Mouse (Mus musculus) ES-Bruce4 (cell line): ENCODE results near the gene Rhox7b. TPM values are rescaled to one million over a fixed set of nuclear protein-coding genes. Genes with fewer than 3 reads are reported as not detected.
"Not testable (repeated sequence)": the region's sequence is repeated elsewhere in the genome, so short reads cannot be mapped to it uniquely, and the experiment has no call there.

ENCODE experiments used
- H3K27ac ChIP-seq: 2 replicates; pipeline ENCODE4 v1.5.1; 2012; ENCODE audit warnings: low read length, inconsistent platforms; ENCODE audit not compliant: insufficient read depth
- H3K27me3 ChIP-seq: 2 replicates; pipeline ENCODE4 v1.6.1; 2012; ENCODE audit warnings: mild to moderate bottlenecking, low read length, inconsistent platforms; ENCODE audit not compliant: control insufficient read depth, poor library complexity, insufficient read depth, severe bottlenecking
- H3K36me3 ChIP-seq: 2 replicates; pipeline ENCODE4 v1.6.1; 2012; ENCODE audit warnings: inconsistent platforms, mild to moderate bottlenecking, low read length, moderate library complexity; ENCODE audit not compliant: control insufficient read depth, poor library complexity, insufficient read depth, severe bottlenecking
- H3K4me1 ChIP-seq: one replicate; pipeline ENCODE4 v1.8.1; 2011; ENCODE audit warnings: low read length; ENCODE audit not compliant: control insufficient read depth, insufficient read depth
- H3K4me3 ChIP-seq: 2 replicates; pipeline ENCODE4 v1.5.1; 2011; ENCODE audit warnings: low read depth, mild to moderate bottlenecking, low read length
- H3K9ac ChIP-seq: 2 replicates; pipeline ENCODE4 v1.6.1; 2012; ENCODE audit warnings: low read depth, mild to moderate bottlenecking, inconsistent platforms; ENCODE audit not compliant: poor library complexity, severe bottlenecking
- H3K9me3 ChIP-seq: replicated peaks from 2 replicates; pipeline ENCODE4 v1.6.1; 2012; ENCODE audit warnings: mild to moderate bottlenecking, low read length, inconsistent platforms; ENCODE audit not compliant: control insufficient read depth, poor library complexity, insufficient read depth, severe bottlenecking
- CTCF ChIP-seq: IDR thresholded peaks from one replicate; pipeline ENCODE4 v1.8.1; 2011; ENCODE audit warnings: low read depth, low read length
- EP300 ChIP-seq: IDR thresholded peaks from 2 replicates; pipeline ENCODE4 v1.6.1; 2011; ENCODE audit warnings: low read depth, low read length; ENCODE audit not compliant: insufficient read depth
- POLR2A ChIP-seq: IDR thresholded peaks from one replicate; pipeline ENCODE4 v1.8.1; 2011; ENCODE audit warnings: low read length; ENCODE audit not compliant: insufficient read depth
- polyA plus RNA-seq: library from polyadenylated mRNA; stranded (reverse); fragments of >200 nt; gene quantifications from 2 replicates; pipeline ENCODE4 v1.2.4, GENCODE M21; 2011; ENCODE audit warnings: low read depth; ENCODE audit not compliant: missing spikeins, insufficient read depth, insufficient read length

The Rhox7b gene
- polyA plus RNA-seq = not detected in 2 replicates

GRCm38 (mm10) chrX:37897132-37897531, at the start of gene Rhox7b:
Gene Rhox7b, minus strand, starts transcription at chrX:37897232.
- H3K36me3 ChIP-seq, H3K9ac ChIP-seq, H3K27ac ChIP-seq, H3K4me1 ChIP-seq, H3K9me3 ChIP-seq, H3K27me3 ChIP-seq, H3K4me3 ChIP-seq: not testable (repeated sequence)

DNA sequence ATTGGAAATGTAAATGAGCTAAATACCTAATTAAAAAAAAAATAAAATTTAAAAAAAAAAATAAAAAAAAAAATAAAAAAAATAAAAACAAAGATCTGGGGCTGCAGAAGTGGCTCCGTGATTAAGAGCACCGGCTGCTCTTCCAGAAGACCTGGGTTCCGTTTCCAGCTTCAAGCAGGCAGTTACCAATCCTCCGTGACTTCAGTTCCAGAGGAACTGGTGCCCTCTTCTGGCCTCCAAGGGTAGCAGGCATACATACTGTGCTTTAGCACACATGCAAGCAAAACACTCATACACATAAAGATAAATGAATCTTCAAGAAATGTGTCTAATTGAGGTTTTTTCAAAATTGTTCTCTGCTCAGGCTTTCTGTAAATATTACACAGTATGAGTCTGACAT, 19.3 kb upstream of the Rhox7b start:
- H3K36me3 ChIP-seq = no peaks in the 10 kb centered on the region
- TF ChIP-seq EP300 (no peak), CTCF (peak; percentile 40)

DNA sequence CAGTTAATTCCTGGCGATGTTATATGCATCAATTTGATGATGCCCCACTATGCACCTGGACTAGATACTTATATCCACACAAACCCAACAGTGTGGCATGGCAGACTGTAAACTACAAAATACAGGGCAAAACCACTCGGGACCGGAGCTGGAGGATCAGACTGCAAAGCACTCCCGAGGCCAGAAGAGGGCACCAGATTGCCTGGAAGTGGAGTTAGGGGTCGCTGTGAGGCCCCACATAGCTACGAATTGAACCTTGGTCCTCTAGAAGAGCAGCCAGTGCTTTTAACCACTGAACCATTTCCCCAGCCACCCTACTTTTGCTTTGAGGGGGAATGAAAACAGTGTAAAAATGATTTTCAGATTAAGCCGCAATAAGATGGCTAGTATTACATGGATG, 11.5 kb upstream of the Rhox7b start:
- no peak overlapping the region for H3K27ac ChIP-seq
- H3K27me3 ChIP-seq = no peaks in the 10 kb centered on the region
- H3K9ac ChIP-seq = no peak overlapping the region
- H3K36me3 ChIP-seq = no peaks in the 10 kb centered on the region
- TF ChIP-seq POLR2A (no peak), CTCF (peak; percentile 65), EP300 (no peak)
- H3K4me3 ChIP-seq = no peak overlapping the region
- no peaks in the 10 kb centered on the region for H3K9me3 ChIP-seq
- H3K4me1 ChIP-seq = no peaks in the 10 kb centered on the region

More for the DNA sequence above, 19.3 kb upstream of the Rhox7b start:
- Histone ChIP-seq H3K4me3 (no peak overlapping the region), H3K9me3 (no peaks in the 10 kb centered on the region), H3K9ac (no peak overlapping the region), H3K4me1 (no peaks in the 10 kb centered on the region), H3K27ac (no peak overlapping the region), H3K27me3 (no peaks in the 10 kb centered on the region)

DNA sequence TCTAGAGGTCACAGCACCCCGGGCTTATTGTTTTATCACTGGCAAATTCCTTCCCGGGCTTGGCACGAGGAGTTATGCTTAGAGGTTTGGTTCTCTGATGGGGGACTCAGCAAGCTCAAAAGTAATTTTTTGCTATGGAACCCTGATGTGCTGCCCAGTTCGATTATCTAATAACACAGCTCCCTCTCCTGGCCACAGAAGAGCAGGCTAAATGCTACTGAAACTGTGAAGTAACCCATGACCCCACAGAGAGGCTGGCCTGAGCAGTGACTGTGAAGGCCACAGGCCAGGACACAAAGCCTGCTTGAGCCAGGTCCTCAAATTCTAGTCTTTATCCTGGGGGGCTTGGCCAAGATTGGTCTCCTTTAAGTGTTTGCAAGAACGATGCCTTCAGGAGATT, 6.7 kb upstream of the Rhox7b start:
- Histone ChIP-seq H3K9me3 (no peaks in the 10 kb centered on the region), H3K9ac (no peak overlapping the region), H3K4me1 (no peaks in the 10 kb centered on the region), H3K36me3 (no peaks in the 10 kb centered on the region), H3K27me3 (no peaks in the 10 kb centered on the region), H3K27ac (no peak overlapping the region), H3K4me3 (no peak overlapping the region)
- no peak for TF ChIP-seq POLR2A
- TF ChIP-seq CTCF = no peak
- TF ChIP-seq EP300 = no peak

GRCm38 (mm10) chrX:37901670-37902069, 4.6 kb upstream of the Rhox7b start, which contains the start of gene Rhox9:
Gene Rhox9, minus strand, starts transcription at chrX:37901770.
- not testable (repeated sequence) for H3K4me1 ChIP-seq, H3K9ac ChIP-seq, H3K36me3 ChIP-seq, H3K27ac ChIP-seq, H3K27me3 ChIP-seq, H3K9me3 ChIP-seq
- H3K4me3 ChIP-seq = peak within 1 kb of the TSS; percentile 35

DNA sequence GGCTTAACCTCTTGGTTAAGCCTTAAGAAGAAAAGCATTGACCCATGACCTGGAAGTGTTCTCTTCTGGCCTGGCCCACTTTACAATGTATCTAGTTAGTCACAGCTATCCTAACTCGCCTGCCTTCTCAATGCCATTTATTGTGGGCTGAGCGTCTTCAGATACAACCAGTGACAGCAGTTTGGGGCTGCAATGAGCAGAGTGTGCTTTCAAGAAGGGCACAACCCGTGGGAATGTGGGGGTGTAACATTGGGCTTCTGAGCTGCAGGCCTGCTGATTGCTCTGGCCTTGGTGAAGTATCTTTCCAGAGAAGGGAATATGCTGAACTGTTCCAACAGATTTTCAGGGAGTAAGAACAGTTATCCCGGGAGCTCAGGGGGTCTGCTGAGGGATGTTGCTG, 18.2 kb downstream of the Rhox7b start, which contains the start of gene Rhox8:
Gene Rhox8, minus strand, starts transcription at position 101 of the 400 bp plus-strand sequence.
- H3K27me3 ChIP-seq = no peaks in the 10 kb centered on the region
- H3K4me1 ChIP-seq = no peaks in the 10 kb centered on the region
- H3K4me3 ChIP-seq = no peak within 1 kb of the TSS
- TF ChIP-seq EP300 (no peak), CTCF (no peak), POLR2A (no peak)
- H3K9ac ChIP-seq = no peak within 1 kb of the TSS
- H3K36me3 ChIP-seq = no peaks in the 10 kb centered on the region
- H3K9me3 ChIP-seq = no peaks in the 10 kb centered on the region
- H3K27ac ChIP-seq = no peak within 1 kb of the TSS
